Mouse (Mus musculus) retina, adult 2 months (tissue): Measurements from ENCODE around the gene Havcr2.
"Not testable (repeated sequence)": the region's sequence is repeated elsewhere in the genome, so short reads cannot be mapped to it uniquely, and the experiment has no call there.

ENCODE experiments used
- DNase-seq: peaks from one replicate; pipeline ENCODE4 v3.0.0-alpha.2; 2012; ENCODE audit warnings: low read depth, low spot score

Gene Havcr2

DNA sequence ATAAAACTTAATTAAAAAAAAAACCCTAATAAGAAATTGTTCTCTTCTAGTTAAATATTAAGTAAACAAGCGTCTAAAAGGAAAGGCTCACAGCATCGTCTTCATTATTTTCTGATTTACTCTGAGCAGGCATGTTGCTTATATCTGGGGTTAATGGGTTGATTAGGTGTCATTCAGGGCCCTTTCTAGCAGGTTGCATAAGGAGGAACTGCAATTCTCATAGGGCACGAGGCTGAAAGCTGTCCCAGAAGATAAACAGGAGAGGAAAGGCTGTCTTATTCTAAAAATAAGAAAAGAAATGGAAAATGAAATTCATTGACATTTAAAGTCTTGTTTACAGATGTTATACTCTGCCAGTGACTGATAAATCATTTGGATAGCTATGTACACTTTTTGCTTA lies 5.2 kb downstream of the Havcr2 start:
- DNase-seq: no peak

DNA sequence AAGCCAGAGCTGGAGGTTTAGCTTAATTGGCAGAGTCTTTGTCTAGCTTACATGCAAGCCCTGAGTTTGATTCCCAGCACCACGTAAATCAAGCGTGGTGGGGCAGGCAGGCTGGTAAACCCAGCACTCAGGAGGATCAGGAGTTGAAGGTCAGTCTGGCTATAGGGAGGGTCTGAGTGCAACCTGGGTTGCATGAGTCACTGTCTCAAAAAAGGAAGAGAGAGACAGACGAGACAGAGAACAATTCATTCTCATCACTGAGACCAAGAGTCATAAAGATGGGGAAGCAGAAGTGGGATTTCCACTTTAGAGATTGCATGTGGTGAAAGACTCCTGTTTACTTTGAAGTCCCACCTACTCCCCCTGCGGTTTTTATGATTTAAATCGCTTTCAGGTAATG lies 6.6 kb downstream of the Havcr2 start:
- no peak for DNase-seq

- DNase-seq: no peak
These were observed 7.2 kb downstream of the Havcr2 start for GRCm38 (mm10) chr11:46461931-46462330.

DNA sequence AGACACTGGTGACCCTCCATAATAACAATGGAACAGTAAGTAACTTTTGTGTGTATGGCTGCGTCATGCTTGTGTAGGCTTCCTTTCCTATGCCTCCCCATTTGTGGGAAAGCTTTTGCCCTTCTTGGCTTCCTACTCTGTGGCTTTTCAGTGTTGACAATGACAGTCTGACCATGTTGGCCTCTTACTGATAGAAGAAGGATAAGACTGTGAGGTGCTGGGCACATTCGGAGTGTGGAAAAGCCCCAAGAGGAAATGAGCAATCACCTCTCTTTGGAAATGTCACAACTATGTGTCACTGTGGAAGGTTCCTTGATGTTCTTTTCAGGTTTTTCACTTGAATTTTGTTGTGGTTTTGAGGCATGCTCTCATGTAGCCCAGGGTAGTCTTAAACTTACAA lies 12.1 kb downstream of the Havcr2 start:
- DNase-seq: no peak

DNA sequence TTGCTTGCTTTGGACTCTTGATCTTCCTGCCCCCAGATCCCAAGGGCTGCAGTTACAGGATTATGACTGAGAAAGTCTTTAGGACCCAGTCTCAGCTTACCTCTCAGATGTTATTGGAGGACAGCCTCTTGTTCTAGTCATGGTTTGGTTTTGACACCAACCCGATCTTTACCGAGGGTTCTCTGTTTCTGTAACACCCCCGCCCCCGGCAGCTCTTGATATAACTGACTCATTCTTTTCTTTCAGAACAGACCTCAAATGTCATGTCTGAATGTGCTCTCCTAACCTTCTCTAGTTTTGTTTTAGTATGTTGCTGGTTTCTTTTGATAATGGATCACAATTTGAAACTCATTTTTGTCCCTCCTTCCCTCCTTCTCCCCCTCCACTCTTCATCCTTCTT lies 19.5 kb downstream of the Havcr2 start:
- no peak for DNase-seq

DNA sequence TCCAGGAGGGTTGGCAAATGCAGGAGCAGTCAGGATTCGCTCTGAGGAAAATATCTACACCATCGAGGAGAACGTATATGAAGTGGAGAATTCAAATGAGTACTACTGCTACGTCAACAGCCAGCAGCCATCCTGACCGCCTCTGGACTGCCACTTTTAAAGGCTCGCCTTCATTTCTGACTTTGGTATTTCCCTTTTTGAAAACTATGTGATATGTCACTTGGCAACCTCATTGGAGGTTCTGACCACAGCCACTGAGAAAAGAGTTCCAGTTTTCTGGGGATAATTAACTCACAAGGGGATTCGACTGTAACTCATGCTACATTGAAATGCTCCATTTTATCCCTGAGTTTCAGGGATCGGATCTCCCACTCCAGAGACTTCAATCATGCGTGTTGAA lies 24.6 kb downstream of the Havcr2 start:
- DNase-seq: no peak

DNA sequence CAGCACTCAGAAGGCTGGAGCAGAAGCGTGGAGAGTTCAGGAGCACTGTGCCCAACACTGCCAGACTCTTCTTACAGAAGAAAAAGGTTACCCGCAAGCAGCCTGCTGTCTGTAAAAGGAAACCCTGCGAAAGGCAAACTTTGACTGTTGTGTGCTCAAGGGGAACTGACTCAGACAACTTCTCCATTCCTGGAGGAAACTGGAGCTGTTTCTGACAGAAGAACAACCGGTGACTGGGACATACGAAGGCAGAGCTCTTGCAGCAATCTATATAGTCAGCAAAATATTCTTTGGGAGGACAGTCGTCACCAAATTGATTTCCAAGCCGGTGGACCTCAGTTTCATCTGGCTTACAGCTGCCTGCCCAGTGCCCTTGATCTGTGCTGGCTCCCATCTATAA lies 25.8 kb downstream of the Havcr2 start:
- no peak for DNase-seq

- no peak for DNase-seq
These were observed 33.5 kb downstream of the Havcr2 start for GRCm38 (mm10) chr11:46488231-46488630.

GRCm38 (mm10) chr11:46488650-46489049 lies 33.9 kb downstream of the Havcr2 start:
- no peak for DNase-seq

DNA sequence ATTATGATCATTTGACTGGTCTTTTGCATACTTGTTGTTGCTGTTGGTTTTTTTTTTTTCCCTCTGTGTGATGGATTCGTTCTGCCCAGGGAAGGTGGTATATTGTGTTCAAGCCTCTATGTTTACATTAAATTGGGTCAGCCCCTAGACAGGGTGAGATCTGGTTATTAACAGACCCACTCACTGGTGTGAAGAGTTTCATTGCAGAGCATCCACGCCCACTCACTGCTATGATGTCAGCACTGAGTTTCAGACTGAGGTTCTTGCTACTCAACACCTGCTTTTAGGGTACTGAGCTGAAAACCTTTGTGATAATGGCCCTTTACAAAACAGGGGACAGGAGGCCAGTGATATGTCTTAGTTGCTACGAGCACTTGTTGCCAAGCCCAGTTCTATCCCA lies 52.4 kb downstream of the Havcr2 start:
- DNase-seq: no peak

DNA sequence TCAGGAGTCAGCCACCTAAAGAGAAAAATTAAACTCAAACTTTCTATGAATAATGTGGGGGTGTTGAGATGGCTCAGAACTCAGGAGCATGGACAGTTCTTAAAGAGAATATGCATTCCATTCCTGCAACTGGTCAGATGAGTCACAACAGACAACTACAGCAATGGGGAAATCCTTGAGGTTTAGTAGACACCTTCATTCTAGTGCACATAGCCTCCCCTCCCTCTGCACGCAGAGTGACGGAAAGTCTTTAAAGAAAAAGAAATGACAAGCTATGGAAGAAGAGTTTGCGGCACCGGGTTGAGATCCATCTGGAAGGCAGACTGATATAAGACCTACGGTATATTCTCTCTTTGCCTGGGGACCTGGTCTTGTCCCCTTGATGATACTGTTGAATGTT lies 55.2 kb downstream of the Havcr2 start:
- no peak for DNase-seq

DNA sequence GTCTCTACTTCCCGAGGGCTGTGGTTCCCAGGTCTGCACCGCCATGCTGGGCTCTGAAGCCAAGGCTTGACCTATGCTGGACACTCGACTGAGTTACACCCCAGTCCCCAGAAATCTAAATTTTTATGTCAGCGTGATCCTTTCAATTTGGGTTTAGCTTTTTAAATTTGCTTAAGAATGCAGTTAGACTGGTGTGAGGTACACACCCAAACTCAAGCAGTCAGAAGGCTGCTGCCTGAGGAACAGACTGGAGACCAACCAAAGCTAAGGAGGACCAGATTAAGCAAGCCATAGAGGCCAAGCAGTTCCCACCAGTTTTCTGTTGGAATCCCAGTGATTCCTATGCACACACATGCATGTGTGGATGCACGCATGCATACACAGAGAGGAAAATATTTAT lies 66.6 kb downstream of the Havcr2 start:
- DNase-seq: not testable (repeated sequence)

GRCm38 (mm10) chr11:46522719-46523118 lies 68.0 kb downstream of the Havcr2 start:
- no peak for DNase-seq

DNA sequence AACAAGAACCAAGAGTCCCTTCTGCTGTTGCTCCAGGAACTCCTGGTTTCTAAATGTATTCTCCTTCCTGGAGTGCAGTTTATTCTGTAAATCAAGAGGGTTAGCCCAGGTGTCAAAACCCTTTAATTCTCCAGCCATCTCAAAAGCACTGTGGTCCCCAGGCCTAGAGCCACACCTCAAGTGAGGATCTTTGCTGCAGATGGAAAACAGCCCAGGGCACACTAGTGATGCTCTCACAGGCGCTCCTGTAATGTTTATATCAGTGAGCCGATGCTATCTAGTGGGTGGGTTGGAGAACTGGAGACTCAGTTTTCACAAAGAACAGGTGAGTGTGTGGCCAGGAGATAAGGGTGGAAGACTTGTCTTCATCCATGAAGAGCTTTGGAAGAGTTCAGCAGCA lies 69.2 kb downstream of the Havcr2 start, which contains the start of gene Gm12169:
Gm12169 (plus strand) TSS at position 301 of the 400 bp plus-strand sequence.
- no peak for DNase-seq

GRCm38 (mm10) chr11:46530149-46530548 lies 75.4 kb downstream of the Havcr2 start:
- DNase-seq: no peak
